Mouse (Mus musculus) bone marrow macrophage, adult 2 months (primary cell): ENCODE results near the gene Swt1.

Experiments used
- CTCF ChIP-seq: IDR thresholded peaks from 2 replicates; pipeline ENCODE4 v1.5.1; 2012; ENCODE audit warnings: low read depth, mild to moderate bottlenecking, low read length, moderate library complexity
- POLR2A ChIP-seq: IDR thresholded peaks from 2 replicates; pipeline ENCODE4 v1.6.1; 2012; ENCODE audit warnings: mild to moderate bottlenecking, low read depth, low read length, borderline replicate concordance

DNA sequence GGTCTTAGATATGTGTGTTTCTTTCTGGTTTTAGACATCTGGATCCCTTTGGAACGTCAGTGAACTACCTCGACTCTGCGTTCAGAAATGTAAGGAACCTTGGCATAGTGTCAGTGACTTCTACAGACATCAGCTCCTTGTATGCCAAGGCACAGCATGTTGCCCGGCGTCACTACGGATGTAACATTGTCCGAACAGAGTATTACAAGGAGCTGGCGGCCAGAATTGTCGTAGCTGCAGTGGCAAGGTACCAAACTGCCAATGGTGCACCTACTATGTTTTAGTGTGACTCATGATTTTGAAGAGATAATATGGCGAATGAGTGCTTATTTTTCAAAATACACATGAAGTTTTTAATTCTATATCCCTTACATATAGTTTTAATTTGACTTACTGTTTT is 21.6 kb upstream of the Swt1 start:
- TF ChIP-seq CTCF, result no peak
- TF ChIP-seq POLR2A, result no peak
